Mouse (Mus musculus) ovary, adult 18-20 months (tissue): ENCODE data around the gene Fmo5.

Experiments used
- DNase-seq: peaks from one replicate; pipeline ENCODE4 v3.0.0; 2022; ENCODE audit warnings: low spot score, mixed read lengths

Fmo5 gene

GRCm38 (mm10) chr3:97631258-97631860 is 2.8 kb downstream of the Fmo5 start:
- no peak for DNase-seq

- DNase-seq: no peak
Observed at GRCm38 (mm10) chr3:97633456-97633855, 4.9 kb downstream of the Fmo5 start.

- DNase-seq: no peak
Observed at GRCm38 (mm10) chr3:97634288-97634761, 5.7 kb downstream of the Fmo5 start.

DNA sequence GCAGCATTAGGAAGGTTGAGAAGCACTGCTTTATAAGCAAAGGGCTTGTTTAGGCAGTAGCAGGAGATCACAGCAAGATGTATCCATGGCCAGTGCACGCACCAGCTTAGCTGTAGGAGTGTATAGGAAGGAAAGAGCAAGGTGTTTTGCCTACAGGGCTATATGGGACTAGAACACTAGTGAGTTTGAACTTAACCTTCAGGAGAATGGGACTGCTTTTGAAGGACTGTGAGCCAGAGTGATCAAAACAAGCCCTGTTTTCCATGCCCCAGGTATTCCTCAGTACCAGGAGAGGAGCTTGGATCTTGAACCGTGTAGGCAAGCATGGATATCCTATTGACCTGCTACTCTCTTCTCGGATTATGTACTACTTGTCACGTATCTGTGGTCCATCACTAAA is 12.8 kb downstream of the Fmo5 start:
- DNase-seq: no peak

DNA sequence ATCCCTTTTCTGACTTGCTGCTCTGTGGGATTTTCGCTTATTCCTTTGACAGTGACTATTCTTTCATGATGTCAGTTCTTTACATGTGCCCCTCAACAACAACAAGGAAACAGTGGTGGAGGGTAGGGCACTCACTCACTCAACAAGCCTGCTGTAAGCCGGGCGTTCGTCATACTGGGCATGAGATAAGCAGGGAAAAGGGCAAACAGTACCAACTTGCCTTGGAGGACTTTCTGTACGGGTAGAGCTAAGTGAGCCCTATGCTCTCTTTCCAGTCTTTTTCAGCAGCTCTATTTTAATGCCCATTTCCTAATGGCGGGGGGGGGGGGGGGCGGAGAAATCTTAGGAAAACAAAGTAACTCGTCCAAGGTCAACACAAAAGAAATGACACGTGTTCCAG is 13.4 kb downstream of the Fmo5 start:
- DNase-seq: no peak

DNA sequence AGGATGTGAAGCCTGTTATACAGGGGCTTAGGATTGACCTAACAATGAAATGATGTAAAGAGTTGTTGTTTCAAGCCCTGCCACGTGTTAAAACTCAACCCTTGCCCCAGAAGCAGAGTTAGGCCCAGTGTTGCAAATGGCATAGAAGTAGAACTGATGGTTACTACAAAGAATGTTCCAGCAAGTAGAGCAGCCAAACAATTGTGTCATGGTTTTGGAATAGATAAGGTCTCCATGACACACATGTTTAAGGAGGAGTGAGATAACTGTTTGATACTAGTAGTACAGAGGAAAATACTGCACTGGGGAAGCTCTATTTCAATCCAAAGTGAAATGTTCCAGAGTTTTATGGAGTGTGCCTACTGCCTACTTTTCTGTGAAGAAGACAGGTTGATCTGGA is 19.9 kb downstream of the Fmo5 start:
- DNase-seq: no peak

GRCm38 (mm10) chr3:97649022-97649421 is 20.4 kb downstream of the Fmo5 start:
- DNase-seq: no peak

GRCm38 (mm10) chr3:97649469-97649868 is 20.9 kb downstream of the Fmo5 start:
- no peak for DNase-seq

- DNase-seq: no peak
Observed at GRCm38 (mm10) chr3:97651604-97652003, 23.0 kb downstream of the Fmo5 start.

GRCm38 (mm10) chr3:97653781-97654180 is 25.2 kb downstream of the Fmo5 start:
- no peak for DNase-seq

DNA sequence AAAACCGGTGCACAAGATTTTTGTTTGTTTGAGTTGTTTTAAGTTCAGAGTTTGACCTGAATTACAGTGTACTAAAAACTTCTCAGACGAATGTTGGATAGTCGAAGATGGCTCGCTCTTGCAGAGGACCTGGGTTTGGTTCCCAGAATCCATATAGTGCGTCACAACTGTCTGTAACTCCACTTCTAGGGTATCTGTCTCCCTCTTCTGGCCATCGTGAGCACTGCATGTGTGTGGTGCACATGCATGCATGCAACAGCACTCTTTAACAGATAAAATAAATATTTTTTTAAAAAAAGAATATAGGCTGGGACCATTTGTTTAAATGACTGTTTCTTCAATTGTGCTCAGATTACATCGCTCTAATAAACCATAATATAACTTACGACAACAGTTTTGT is 26.3 kb downstream of the Fmo5 start:
- no peak for DNase-seq

- DNase-seq: peak; percentile 98
Observed at GRCm38 (mm10) chr3:97657655-97658411, 29.2 kb downstream of the Fmo5 start, which contains the start of gene Prkab2. Prkab2 (plus strand) TSS chr3:97658193.

- DNase-seq: peak; percentile 74
Observed at GRCm38 (mm10) chr3:97658426-97659193, 30.0 kb downstream of the Fmo5 start.

GRCm38 (mm10) chr3:97659746-97660145 is 31.1 kb downstream of the Fmo5 start:
- no peak for DNase-seq

- DNase-seq: peak; percentile 53
Observed at GRCm38 (mm10) chr3:97661206-97661605, 32.6 kb downstream of the Fmo5 start.

GRCm38 (mm10) chr3:97665525-97665924 is 36.9 kb downstream of the Fmo5 start:
- no peak for DNase-seq

- DNase-seq: no peak
Observed at GRCm38 (mm10) chr3:97666154-97666553, 37.5 kb downstream of the Fmo5 start.

DNA sequence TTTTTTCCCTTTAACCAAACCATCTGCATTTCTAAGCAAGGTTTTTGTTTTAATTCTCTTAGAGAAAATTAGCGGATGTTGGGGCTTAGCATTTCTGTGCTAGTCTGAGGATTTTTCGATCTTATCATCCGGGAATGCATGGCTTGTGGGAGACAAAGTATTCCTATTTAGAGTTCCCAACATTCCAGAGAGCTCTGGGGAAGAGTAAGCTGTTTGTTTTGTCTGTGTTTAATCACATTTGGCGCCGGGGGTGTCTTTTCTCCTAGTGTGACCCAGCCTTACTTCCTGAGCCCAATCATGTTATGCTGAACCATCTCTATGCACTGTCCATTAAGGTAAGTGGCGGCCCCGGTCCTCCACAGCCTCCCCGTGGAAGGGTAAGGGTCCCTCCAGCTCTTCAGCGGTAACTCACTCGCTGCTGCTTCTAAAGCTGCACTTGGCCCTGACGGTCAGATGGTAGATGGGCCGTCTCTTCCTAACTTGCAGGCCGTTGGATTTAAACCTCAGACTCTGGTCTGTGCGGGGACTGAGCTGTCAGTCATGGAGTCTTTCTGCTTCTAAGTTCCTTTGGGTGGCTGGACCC is 38.6 kb downstream of the Fmo5 start:
- peak; percentile 26 for DNase-seq

GRCm38 (mm10) chr3:97674644-97675110 is 46.1 kb downstream of the Fmo5 start, which contains the start of gene Gm17651:
Gm17651 (minus strand) TSS chr3:97674694.
- DNase-seq: no peak

GRCm38 (mm10) chr3:97676126-97676525 is 47.5 kb downstream of the Fmo5 start:
- no peak for DNase-seq

DNA sequence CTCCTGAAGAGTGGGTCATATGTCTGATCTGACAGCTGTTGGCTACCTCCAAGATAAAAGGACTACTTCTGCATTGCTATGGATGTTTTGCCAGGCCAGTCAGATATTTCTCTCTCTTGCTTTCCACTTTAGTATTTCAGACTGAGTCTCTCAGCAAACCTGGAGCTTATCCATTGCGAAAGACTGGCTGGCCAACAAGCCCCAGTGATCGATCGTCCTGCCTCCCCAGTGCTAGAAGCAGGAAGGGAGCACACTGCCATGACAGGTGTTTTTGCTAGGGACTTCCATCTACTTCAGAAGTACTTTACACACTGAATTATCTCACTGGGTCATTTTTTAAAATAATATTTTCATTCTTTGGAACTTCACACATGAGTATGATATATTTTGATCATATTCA is 49.8 kb downstream of the Fmo5 start:
- no peak for DNase-seq

DNA sequence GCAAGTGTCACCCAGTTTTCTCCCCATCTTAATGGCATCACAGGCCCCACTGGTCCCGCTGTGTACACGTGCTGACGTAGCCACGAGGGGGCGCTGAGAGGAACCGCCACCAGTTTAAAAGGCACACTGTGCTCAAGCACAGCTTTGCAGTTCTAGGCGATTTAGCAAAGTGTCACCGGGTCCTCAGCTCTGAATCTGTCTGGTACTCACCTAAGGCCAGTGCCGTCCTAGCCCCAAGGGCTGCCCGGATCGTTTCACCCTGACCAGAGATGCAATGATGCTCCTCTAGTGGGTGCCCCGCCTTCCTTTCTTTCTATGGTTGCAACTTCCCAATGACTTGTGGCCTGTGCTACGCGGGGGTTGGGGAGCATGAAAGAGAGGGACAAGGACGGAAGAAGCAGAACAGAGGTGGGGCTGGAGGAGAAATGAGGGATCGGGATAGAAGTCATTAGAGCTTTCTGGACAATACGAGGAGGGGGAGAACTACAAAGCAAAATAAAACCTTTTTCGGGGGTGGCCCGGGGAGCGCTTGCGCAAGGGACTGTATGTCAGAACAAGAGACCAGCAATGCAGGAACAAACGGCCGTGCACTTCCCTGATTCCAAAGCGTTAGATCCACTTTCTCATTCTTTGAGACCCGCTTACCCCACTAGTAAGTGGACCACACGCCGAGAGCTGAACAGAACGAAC is 52.2 kb downstream of the Fmo5 start:
- peak; percentile 54 for DNase-seq
